Mouse (Mus musculus): Measurements from ENCODE around the gene St6gal1. TPM values are rescaled to one million over a fixed set of nuclear protein-coding genes. Genes with fewer than 3 reads are reported as not detected.

St6gal1 gene
- polyA plus RNA-seq, 1 experiment from 2014 or later = 21.0 TPM

DNA sequence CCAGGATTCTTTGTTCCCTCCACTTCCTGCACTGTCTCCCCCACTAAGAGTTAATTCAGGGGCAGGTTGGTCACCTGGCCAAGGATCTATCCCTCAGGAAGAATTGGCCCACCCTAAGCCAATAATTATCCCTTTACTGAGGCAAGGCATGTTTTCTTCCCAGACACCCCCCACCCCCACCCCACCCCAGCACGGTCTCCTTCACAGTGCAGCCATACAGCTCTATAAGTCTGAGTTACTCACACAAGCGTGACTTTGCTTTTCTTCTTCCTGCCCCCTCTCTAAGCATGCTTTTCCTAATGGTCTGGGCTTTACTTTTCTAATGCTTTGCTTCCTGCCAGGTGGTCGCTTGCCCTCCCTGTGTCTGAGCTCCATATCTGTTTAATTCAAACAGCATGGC lies 177.4 kb downstream of the St6gal1 start:
- Histone ChIP-seq H3K36me3 (ENCODE audit: control insufficient read depth, insufficient read depth, low read length) (no peaks in the 10 kb centered on the region), H3K4me1 (ENCODE audit: control insufficient read depth, insufficient read depth, low read length) (peaks cover 8% of the 10 kb centered on the region; the same call in 1 of the 2 replicates), H3K4me2 (ENCODE audit: low read depth, low read length) (no peak overlapping the region), H3K4me3 (ENCODE audit: low read depth, low read length) (no peak overlapping the region), H3K27me3 (replicated peaks; ENCODE audit: control insufficient read depth, insufficient read depth, low read length) (no peaks in the 10 kb centered on the region), H3K9me3 (ENCODE audit: control insufficient read depth, low read length) (no peaks in the 10 kb centered on the region), H3K27ac (replicated peaks; ENCODE audit: low read depth, low read length) (no peak overlapping the region), H3K9ac (ENCODE audit: low read depth, low read length) (no peak overlapping the region)
- DNase-seq (ENCODE audit: low spot score) = no peak
- peak; percentile 19; the same call in 1 of the 2 replicates for ATAC-seq (ENCODE audit: low read depth)
- 40% methylated on average over 3 of the region's 3 CpGs for WGBS

DNA sequence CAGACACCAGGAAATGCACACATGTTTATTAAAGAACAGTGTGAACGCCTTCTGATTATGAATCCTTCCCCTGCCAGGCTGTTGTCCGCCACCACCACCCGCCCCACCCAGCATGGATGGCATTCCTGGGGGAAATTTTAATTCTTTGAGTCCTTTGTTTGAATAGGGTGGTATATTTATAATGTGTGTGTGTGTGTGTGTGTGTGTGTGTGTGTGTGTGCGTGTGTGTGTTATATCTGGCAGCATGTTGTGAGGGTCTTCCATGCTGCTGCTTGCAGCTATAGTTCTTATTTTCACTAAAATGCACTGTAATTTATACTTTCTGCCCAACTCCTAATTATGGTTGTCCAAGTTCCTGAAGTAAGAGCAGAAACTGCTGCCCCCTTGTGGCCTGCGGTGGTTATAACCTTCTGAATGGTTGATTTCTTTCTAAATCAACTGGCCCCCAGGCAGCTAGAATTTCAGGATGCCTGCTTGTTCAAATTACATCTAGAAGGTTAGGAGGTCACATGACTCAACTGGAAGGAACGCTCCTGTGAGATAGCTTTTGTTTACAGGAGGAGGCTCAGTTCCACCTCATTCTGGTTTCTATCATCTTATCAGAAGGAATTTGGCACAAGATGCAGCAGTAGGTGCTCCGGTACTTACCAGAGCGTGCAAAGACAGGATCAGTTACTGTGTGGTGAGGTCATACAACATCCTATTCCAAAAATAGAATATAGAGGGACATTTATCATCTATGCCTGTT lies 178.6 kb downstream of the St6gal1 start:
- H3K27ac ChIP-seq (replicated peaks; ENCODE audit: low read depth, low read length) = no peak overlapping the region
- ATAC-seq (ENCODE audit: low read depth) = peak; percentile 82
- 31% methylated on average over 8 of the region's 8 CpGs for WGBS

More for the DNA sequence above, 178.6 kb downstream of the St6gal1 start:
- Histone ChIP-seq H3K4me3 (ENCODE audit: low read depth, low read length) (no peak overlapping the region), H3K27me3 (replicated peaks; ENCODE audit: control insufficient read depth, insufficient read depth, low read length) (no peaks in the 10 kb centered on the region), H3K9me3 (ENCODE audit: control insufficient read depth, low read length) (no peaks in the 10 kb centered on the region), H3K36me3 (ENCODE audit: control insufficient read depth, insufficient read depth, low read length) (no peaks in the 10 kb centered on the region), H3K9ac (ENCODE audit: low read depth, low read length) (no peak overlapping the region), H3K4me2 (ENCODE audit: low read depth, low read length) (no peak overlapping the region), H3K4me1 (ENCODE audit: control insufficient read depth, insufficient read depth, low read length) (peaks cover 8% of the 10 kb centered on the region; the same call in 1 of the 2 replicates)
- DNase-seq (ENCODE audit: low spot score) = peak; percentile 90

Other genes starting within 250 kb of the St6gal1 start
- 0.50 TPM in 1 of 2 replicates, not detected in the other for gene Kng2, start 195.3 kb upstream of the St6gal1 start, polyA plus RNA-seq (2014; fragmentation: Nextera tagmentation; extraction: Ambion mirVana)
- gene Kng1, start 166.9 kb upstream of the St6gal1 start, polyA plus RNA-seq (2014; fragmentation: Nextera tagmentation; extraction: Ambion mirVana) = 0.17 TPM in 1 of 2 replicates, not detected in the other
- 249 and 268 TPM in 2 replicates for gene Eif4a2, start 117.3 kb upstream of the St6gal1 start, polyA plus RNA-seq (2014; fragmentation: Nextera tagmentation; extraction: Ambion mirVana)
- 89.8 and 97.4 TPM in 2 replicates for gene Rfc4, start 97.0 kb upstream of the St6gal1 start, polyA plus RNA-seq (2014; fragmentation: Nextera tagmentation; extraction: Ambion mirVana)
- 5.9 and 18.4 TPM in 2 replicates for gene Adipoq, start 78.2 kb upstream of the St6gal1 start, polyA plus RNA-seq (2014; fragmentation: Nextera tagmentation; extraction: Ambion mirVana)
- gene Rtp1, start 204.4 kb downstream of the St6gal1 start, polyA plus RNA-seq (2014; fragmentation: Nextera tagmentation; extraction: Ambion mirVana) = 2.0 and 2.4 TPM in 2 replicates